Mouse (Mus musculus): ENCODE results near the gene 4931414P19Rik. TPM values are rescaled to one million over a fixed set of nuclear protein-coding genes. Genes with fewer than 3 reads are reported as not detected.

The 4931414P19Rik gene
- polyA plus RNA-seq, 1 experiment from 2014 or later = 4.8 TPM

DNA sequence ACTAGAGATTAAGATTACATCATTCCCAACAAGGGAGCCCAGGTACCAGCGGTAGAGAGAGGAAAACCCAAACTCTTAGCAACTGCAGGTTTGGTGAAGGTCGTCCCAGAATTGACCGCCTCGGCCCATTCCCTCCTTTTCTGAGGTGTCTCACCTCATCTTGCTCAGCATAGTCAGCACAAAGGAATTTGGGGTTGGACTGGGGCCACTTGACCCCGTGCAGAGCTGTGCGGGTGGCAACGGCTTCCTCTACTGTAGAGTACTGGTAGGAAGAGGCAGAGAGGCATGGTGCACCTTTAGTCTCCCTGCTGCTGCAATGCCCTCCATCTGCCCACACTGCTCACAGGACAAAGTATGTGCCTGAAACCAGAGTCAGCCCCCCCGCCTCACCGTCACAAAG lies 38.5 kb upstream of the 4931414P19Rik start:
- H3K9ac ChIP-seq (ENCODE audit: low read depth, low read length) = no peak overlapping the region
- H3K27ac ChIP-seq (replicated peaks; ENCODE audit: low read depth, low read length) = no peak overlapping the region
- no peak for ATAC-seq (ENCODE audit: low read depth)
- 84% methylated on average over 9 of the region's 9 CpGs for WGBS
- peaks cover 74% of the 10 kb centered on the region for H3K36me3 ChIP-seq (ENCODE audit: control insufficient read depth, insufficient read depth, low read length)
- H3K4me2 ChIP-seq (ENCODE audit: low read depth, low read length) = no peak overlapping the region
- H3K27me3 ChIP-seq (replicated peaks; ENCODE audit: control insufficient read depth, insufficient read depth, low read length) = no peaks in the 10 kb centered on the region
- H3K9me3 ChIP-seq (ENCODE audit: control insufficient read depth, low read length) = no peaks in the 10 kb centered on the region
- no peak for DNase-seq (ENCODE audit: low spot score)
- no peak overlapping the region for H3K4me3 ChIP-seq (ENCODE audit: low read depth, low read length)
- 0 out of 2 replicates have a peak, but pooled peaks cover 10% of the 10 kb centered on the region for H3K4me1 ChIP-seq (ENCODE audit: control insufficient read depth, insufficient read depth, low read length)

DNA sequence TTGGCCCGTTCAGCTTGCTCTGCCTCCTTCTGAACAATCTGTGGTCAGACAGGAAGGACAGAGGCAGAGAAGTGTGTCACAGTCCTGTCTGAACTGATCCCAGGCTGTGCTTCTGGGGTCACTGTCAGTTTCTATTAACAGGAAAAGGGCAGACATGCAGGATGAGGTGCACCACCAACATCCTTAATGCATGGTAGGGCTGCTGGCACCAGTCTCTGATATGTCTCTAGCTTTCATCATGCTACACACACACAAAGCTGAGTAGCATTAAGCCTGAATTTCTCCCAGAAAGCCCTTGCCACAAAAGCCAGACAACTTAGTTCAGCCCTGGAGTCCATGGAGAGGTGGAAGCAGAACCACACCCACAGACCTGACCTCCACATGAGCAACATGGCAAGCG lies 37.2 kb upstream of the 4931414P19Rik start:
- DNase-seq (ENCODE audit: low spot score) = no peak
- peaks cover 62% of the 10 kb centered on the region for H3K36me3 ChIP-seq (ENCODE audit: control insufficient read depth, insufficient read depth, low read length)
- H3K4me3 ChIP-seq (ENCODE audit: low read depth, low read length) = no peak overlapping the region
- WGBS = 83% methylated on average over 2 of the region's 2 CpGs
- no peaks in the 10 kb centered on the region for H3K9me3 ChIP-seq (ENCODE audit: control insufficient read depth, low read length)
- H3K9ac ChIP-seq (ENCODE audit: low read depth, low read length) = no peak overlapping the region
- ATAC-seq (ENCODE audit: low read depth) = no peak
- H3K27me3 ChIP-seq (replicated peaks; ENCODE audit: control insufficient read depth, insufficient read depth, low read length) = no peaks in the 10 kb centered on the region
- H3K4me2 ChIP-seq (ENCODE audit: low read depth, low read length) = no peak overlapping the region
- H3K27ac ChIP-seq (replicated peaks; ENCODE audit: low read depth, low read length) = no peak overlapping the region
- H3K4me1 ChIP-seq (ENCODE audit: control insufficient read depth, insufficient read depth, low read length) = 0 out of 2 replicates have a peak, but pooled peaks cover 10% of the 10 kb centered on the region

DNA sequence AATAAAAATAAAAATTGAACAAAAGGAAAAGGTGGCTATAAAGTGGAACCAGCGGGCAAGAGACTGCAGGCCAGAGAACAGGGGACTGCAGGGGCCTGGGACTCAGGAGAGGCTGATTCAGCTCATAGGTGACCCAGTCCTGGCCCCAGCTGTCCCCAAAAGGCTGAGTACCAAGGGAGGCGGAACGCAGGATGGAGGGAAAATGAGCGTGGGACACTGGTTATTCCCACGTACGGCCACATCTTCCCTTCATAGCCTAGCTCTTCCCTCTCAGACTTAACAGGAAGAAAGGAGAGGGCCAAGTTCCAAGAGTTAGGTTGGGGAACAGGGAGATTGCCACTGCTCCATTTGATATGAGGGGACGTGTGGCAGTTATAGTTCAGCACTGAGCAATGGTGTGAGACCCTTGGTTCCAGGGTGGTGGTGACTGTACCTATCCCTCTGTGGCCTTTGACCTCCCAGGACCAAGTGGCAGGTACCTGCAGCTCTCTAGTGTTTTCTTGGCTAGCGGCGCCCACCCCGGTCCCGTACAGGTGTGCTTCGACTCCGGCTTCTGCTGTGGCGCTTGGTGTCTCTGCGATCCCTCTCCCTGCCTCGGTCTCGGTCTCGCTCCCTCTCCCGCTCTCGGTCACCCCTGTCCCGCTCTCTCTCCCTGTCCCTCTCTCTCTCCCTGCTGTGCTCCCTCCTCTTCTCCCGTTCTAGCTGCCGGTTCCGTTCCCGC lies 36.6 kb upstream of the 4931414P19Rik start:
- Histone ChIP-seq H3K4me2 (ENCODE audit: low read depth, low read length) (no peak overlapping the region), H3K4me3 (ENCODE audit: low read depth, low read length) (no peak overlapping the region), H3K9ac (ENCODE audit: low read depth, low read length) (no peak overlapping the region), H3K27me3 (replicated peaks; ENCODE audit: control insufficient read depth, insufficient read depth, low read length) (no peaks in the 10 kb centered on the region), H3K27ac (replicated peaks; ENCODE audit: low read depth, low read length) (no peak overlapping the region), H3K9me3 (ENCODE audit: control insufficient read depth, low read length) (no peaks in the 10 kb centered on the region), H3K4me1 (ENCODE audit: control insufficient read depth, insufficient read depth, low read length) (0 out of 2 replicates have a peak, but pooled peaks cover 10% of the 10 kb centered on the region), H3K36me3 (ENCODE audit: control insufficient read depth, insufficient read depth, low read length) (peaks cover 60% of the 10 kb centered on the region)
- DNase-seq (ENCODE audit: low spot score) = no peak
- WGBS = 80% methylated on average over 25 of the region's 25 CpGs
- ATAC-seq (ENCODE audit: low read depth) = no peak

DNA sequence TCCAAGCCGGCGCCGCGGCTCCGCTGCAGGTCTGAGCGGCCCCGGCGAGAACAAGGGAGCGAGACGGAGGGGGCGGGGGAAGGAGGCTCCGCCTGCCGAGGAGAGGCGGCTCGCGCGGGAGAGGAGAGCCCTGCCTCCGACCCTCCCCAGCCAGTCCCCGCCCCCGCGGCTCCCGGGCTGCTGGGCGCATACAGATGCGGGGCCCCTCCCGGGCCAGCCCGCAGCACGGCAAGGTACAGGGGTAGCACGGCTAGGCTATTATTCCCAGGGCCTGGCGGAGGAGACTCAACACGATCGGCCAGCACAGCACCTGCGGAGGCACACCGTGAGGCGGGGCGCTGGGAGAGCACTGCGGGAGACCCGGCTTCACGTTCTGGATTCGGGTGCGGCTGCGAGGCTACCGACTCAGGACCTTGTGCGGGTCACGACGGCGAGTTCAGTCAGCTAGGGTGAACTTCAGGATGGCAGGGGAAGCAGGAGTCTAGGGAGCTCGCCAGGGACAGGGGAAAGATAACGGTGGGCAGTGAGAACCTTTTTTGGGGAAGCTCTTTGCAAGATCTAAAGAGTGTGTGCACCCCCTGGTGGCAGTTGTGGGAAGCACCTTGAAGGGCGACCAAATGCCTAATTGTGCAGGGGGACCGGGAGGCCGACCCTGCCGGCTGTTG lies 35.6 kb upstream of the 4931414P19Rik start, which contains the start of gene Cdh24:
TSS of gene Cdh24 (minus strand) at position 60 of the 665 bp plus-strand sequence.
- Histone ChIP-seq H3K27ac (replicated peaks; ENCODE audit: low read depth, low read length) (peak within 1 kb of the TSS; percentile 78), H3K4me3 (ENCODE audit: low read depth, low read length) (peak within 1 kb of the TSS; percentile 80), H3K9ac (ENCODE audit: low read depth, low read length) (peak within 1 kb of the TSS; percentile 82), H3K36me3 (ENCODE audit: control insufficient read depth, insufficient read depth, low read length) (peaks cover 60% of the 10 kb centered on the region), H3K27me3 (replicated peaks; ENCODE audit: control insufficient read depth, insufficient read depth, low read length) (no peaks in the 10 kb centered on the region), H3K4me1 (ENCODE audit: control insufficient read depth, insufficient read depth, low read length) (0 out of 2 replicates have a peak, but pooled peaks cover 10% of the 10 kb centered on the region), H3K9me3 (ENCODE audit: control insufficient read depth, low read length) (no peaks in the 10 kb centered on the region), H3K4me2 (ENCODE audit: low read depth, low read length) (peak within 1 kb of the TSS; percentile 97)
- ATAC-seq (ENCODE audit: low read depth) (peak; percentile 96), DNase-seq (ENCODE audit: low spot score) (peak; percentile 95)
- WGBS = 0% methylated on average over 30 of the region's 52 CpGs

DNA sequence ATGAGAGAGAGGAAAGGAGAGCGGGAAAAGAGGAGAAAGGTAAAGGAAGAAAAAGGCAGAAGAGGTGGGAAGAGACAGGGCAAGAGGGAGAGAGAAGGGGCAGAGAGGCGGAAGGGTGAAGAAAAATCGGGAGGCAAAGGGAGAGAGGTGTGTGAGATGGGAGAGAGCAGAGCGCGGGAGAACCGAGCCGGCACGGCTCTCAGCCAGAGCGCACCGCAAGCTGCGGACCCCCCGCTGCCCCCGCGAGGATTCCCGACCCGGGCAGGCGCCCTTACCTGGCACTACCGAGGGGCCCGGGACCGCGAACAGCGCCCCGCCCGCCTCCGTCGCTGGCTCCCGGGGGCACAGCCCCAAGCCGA lies 35.1 kb upstream of the 4931414P19Rik start, which contains the start of gene Gm17606:
TSS of gene Gm17606 (plus strand) at position 7 of the 359 bp plus-strand sequence.
- Histone ChIP-seq H3K27ac (replicated peaks; ENCODE audit: low read depth, low read length) (peak within 1 kb of the TSS; percentile 78), H3K4me1 (ENCODE audit: control insufficient read depth, insufficient read depth, low read length) (0 out of 2 replicates have a peak, but pooled peaks cover 10% of the 10 kb centered on the region), H3K36me3 (ENCODE audit: control insufficient read depth, insufficient read depth, low read length) (peaks cover 60% of the 10 kb centered on the region), H3K4me3 (ENCODE audit: low read depth, low read length) (peak within 1 kb of the TSS; percentile 80), H3K4me2 (ENCODE audit: low read depth, low read length) (peak within 1 kb of the TSS; percentile 97), H3K27me3 (replicated peaks; ENCODE audit: control insufficient read depth, insufficient read depth, low read length) (no peaks in the 10 kb centered on the region), H3K9me3 (ENCODE audit: control insufficient read depth, low read length) (no peaks in the 10 kb centered on the region), H3K9ac (ENCODE audit: low read depth, low read length) (peak within 1 kb of the TSS; percentile 82)
- ATAC-seq (ENCODE audit: low read depth) (peak; percentile 16; the same call in 1 of the 2 replicates), DNase-seq (ENCODE audit: low spot score) (no peak)
- WGBS = 0% methylated on average over 5 of the region's 28 CpGs

DNA sequence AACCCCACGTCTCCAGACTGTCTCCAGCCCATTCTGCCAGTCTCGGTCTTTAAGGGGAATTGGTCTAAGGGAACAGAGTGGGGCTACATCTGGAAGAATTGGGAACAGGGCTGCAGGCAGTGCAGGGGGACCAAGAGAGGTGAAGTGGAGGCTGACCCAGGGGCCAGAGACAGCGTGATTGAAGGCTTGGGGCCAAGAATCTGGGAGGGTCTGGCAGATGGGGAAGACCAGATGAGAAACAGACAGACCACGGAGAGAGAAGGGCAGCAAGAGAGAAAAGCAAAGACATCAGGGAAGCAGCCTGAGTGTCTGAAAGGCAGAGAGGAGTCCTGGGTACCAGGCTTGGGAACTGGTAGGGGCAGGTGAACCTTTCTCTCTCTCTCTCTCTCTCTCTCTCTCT lies 34.3 kb upstream of the 4931414P19Rik start:
- H3K36me3 ChIP-seq (ENCODE audit: control insufficient read depth, insufficient read depth, low read length) = peaks cover 57% of the 10 kb centered on the region
- peak overlapping the region; percentile 80 for H3K4me3 ChIP-seq (ENCODE audit: low read depth, low read length)
- ATAC-seq (ENCODE audit: low read depth) (no peak), DNase-seq (ENCODE audit: low spot score) (no peak)
- no peaks in the 10 kb centered on the region for H3K27me3 ChIP-seq (replicated peaks; ENCODE audit: control insufficient read depth, insufficient read depth, low read length)
- no peak overlapping the region for H3K27ac ChIP-seq (replicated peaks; ENCODE audit: low read depth, low read length)
- no peaks in the 10 kb centered on the region for H3K9me3 ChIP-seq (ENCODE audit: control insufficient read depth, low read length)
- H3K4me1 ChIP-seq (ENCODE audit: control insufficient read depth, insufficient read depth, low read length) = 0 out of 2 replicates have a peak, but pooled peaks cover 10% of the 10 kb centered on the region
- WGBS = 20% methylated on average over 4 of the region's 4 CpGs
- H3K9ac ChIP-seq (ENCODE audit: low read depth, low read length) = peak overlapping the region; percentile 82
- H3K4me2 ChIP-seq (ENCODE audit: low read depth, low read length) = peak overlapping the region; percentile 97

DNA sequence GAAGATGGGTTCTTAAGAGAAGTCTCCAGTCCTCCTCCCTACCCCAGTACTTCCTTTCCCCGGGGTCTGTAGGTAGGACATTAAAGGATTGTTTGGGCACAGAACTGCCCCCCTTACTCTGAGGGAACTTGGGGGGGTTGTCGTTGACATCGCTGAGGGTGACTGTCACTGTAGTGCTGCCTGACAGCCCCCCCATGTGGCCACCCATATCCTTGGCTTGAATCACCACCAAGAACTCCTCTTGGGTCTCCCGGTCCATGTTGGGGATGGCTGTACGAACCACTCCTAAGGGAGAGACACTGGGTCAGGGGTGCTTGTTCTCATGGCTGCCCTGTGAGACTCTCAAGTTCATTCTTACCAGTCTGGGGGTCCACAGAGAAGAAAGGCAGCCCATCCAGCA lies 32.4 kb upstream of the 4931414P19Rik start:
- no peak overlapping the region for H3K4me2 ChIP-seq (ENCODE audit: low read depth, low read length)
- H3K9me3 ChIP-seq (ENCODE audit: control insufficient read depth, low read length) = no peaks in the 10 kb centered on the region
- no peak overlapping the region for H3K4me3 ChIP-seq (ENCODE audit: low read depth, low read length)
- 72% methylated on average over 5 of the region's 5 CpGs for WGBS
- H3K4me1 ChIP-seq (ENCODE audit: control insufficient read depth, insufficient read depth, low read length) = 0 out of 2 replicates have a peak, but pooled peaks cover 10% of the 10 kb centered on the region
- H3K36me3 ChIP-seq (ENCODE audit: control insufficient read depth, insufficient read depth, low read length) = peaks cover 52% of the 10 kb centered on the region
- no peak overlapping the region for H3K27ac ChIP-seq (replicated peaks; ENCODE audit: low read depth, low read length)
- DNase-seq (ENCODE audit: low spot score) (no peak), ATAC-seq (ENCODE audit: low read depth) (no peak)
- no peak overlapping the region for H3K9ac ChIP-seq (ENCODE audit: low read depth, low read length)
- H3K27me3 ChIP-seq (replicated peaks; ENCODE audit: control insufficient read depth, insufficient read depth, low read length) = no peaks in the 10 kb centered on the region

DNA sequence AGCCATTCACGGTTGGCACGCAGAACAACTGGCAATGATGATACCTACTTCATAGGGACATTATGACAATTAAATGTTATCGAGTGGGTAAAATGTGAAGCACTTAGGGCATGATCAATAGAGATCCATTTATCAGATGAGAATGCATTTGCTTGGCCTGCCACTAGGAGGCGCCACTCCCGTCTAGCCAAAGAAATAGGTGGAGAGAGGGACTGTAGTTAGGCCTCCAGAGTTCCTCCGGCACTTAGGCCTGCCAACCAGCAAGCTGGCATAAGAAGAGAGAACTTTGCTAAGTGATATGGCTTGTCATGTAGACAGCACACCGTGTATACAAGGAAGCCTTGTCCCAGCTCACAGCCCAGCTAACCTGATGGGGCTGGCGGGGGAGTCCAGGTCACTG lies 31.2 kb upstream of the 4931414P19Rik start:
- H3K9me3 ChIP-seq (ENCODE audit: control insufficient read depth, low read length) = no peaks in the 10 kb centered on the region
- H3K4me2 ChIP-seq (ENCODE audit: low read depth, low read length) = no peak overlapping the region
- no peak for ATAC-seq (ENCODE audit: low read depth)
- no peak for DNase-seq (ENCODE audit: low spot score)
- H3K4me3 ChIP-seq (ENCODE audit: low read depth, low read length) = no peak overlapping the region
- H3K27me3 ChIP-seq (replicated peaks; ENCODE audit: control insufficient read depth, insufficient read depth, low read length) = no peaks in the 10 kb centered on the region
- no peak overlapping the region for H3K9ac ChIP-seq (ENCODE audit: low read depth, low read length)
- H3K36me3 ChIP-seq (ENCODE audit: control insufficient read depth, insufficient read depth, low read length) = peaks cover 52% of the 10 kb centered on the region
- no peak overlapping the region for H3K27ac ChIP-seq (replicated peaks; ENCODE audit: low read depth, low read length)
- H3K4me1 ChIP-seq (ENCODE audit: control insufficient read depth, insufficient read depth, low read length) = 0 out of 2 replicates have a peak, but pooled peaks cover 10% of the 10 kb centered on the region
- WGBS = 55% methylated on average over 8 of the region's 8 CpGs
